Mouse (Mus musculus): ENCODE measurements around the gene Ccdc163. TPM values are rescaled to one million over a fixed set of nuclear protein-coding genes. Genes with fewer than 3 reads are reported as not detected.

Ccdc163 gene
- total and polyA plus RNA-seq, 3 experiments = 15.3 to 27.9 (median 18.1) TPM

DNA sequence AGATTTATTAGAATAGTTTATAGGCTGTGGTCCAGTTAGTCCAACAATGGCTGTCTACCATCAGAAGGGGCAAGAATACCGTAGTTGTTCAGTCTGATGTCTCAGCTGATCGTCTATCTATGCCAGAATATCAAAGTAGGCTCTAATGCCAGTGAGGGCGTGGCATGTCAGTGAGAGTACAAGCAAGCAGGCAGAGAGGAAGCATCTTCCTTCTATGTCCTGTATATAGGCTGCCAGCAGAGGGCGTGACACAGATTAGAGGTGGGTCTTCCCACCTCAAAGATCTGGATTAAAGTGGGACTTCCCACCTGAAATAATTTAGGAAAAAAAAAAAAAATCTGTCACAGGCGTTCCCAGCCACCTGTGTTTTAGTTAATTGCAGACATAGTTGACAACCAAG is 91.6 kb downstream of the Ccdc163 start:
- Histone ChIP-seq H3K9ac (ENCODE audit: insufficient read depth, low read depth) (no peak overlapping the region), H3K36me3 (replicated peaks in 1 of 2; ENCODE audit: control insufficient read depth in 1 of 2, insufficient read depth in 1 of 2, low read length in 1 of 2) (peaks cover 28 to 51% of the 10 kb centered on the region in 2 experiments), H3K9me3 (replicated peaks; ENCODE audit: low read length) (no peaks in the 10 kb centered on the region), H3K4me1 (ENCODE audit: control insufficient read depth in 1 of 2, insufficient read depth in 2 of 2) (no peaks in the 10 kb centered on the region), H3K4me2 (ENCODE audit: insufficient read depth, low read depth, poor library complexity, severe bottlenecking) (no peak overlapping the region), H3K27me3 (replicated peaks) (no peaks in the 10 kb centered on the region), H3K79me2 (replicated peaks; ENCODE audit: control insufficient read depth, extremely low read depth, insufficient read depth, poor library complexity, severe bottlenecking) (no peaks in the 10 kb centered on the region), H3K27ac (ENCODE audit: insufficient read depth, low read depth) (no peak overlapping the region), H3K4me3 (replicated peaks in 1 of 3; ENCODE audit: low read depth in 2 of 3, low read length in 2 of 3, poor library complexity in 1 of 3) (no peak overlapping the region)
- no peak for DNase-seq (ENCODE audit: extremely low read depth)
- TF ChIP-seq GABPA (IDR thresholded peaks at IDR 0.05; ENCODE audit: insufficient replicate concordance, low read depth, low read length) = no peak
- TF ChIP-seq EP300 (IDR thresholded peaks at IDR 0.05; ENCODE audit: low read length) = no peak
- no peak for TF ChIP-seq SIN3A (IDR thresholded peaks at IDR 0.05; ENCODE audit: low read length)
- no peak for TF ChIP-seq ETS1 (conservative IDR thresholded peaks at IDR 0.05; ENCODE audit: low read depth, low read length)
- TF ChIP-seq MAZ (IDR thresholded peaks at IDR 0.05; ENCODE audit: low read depth, low read length) = no peak
- peak; percentile 39 for TF ChIP-seq SMC3 (IDR thresholded peaks at IDR 0.05; ENCODE audit: low read depth, low read length)
- peak; percentile 41 to 60 for TF ChIP-seq CTCF (conservative IDR thresholded peaks at IDR 0.05 in 1 of 2, IDR thresholded peaks at IDR 0.05 in 1 of 2; ENCODE audit: low read depth in 2 of 2, low read length in 2 of 2)
- no peak for TF ChIP-seq TBP (conservative IDR thresholded peaks at IDR 0.05; ENCODE audit: low read depth, low read length)
- dilution Hi-C loops (cut with MboI; ENCODE audit: extremely low pct_ligation_motif_present, extremely low pct_unique_long_range_greater_than_20kb, low sequenced_read_pairs) = no loop called here
- in situ Hi-C loops (cut with MboI; ENCODE audit: low pct_ligation_motif_present, low pct_unique_long_range_greater_than_20kb, low sequenced_read_pairs) = loop anchor here (25.0 kb wide), 1 partner anchor 638 kb away; the partner anchor contains the start of genes 1700042G07Rik, Gm49337, Lurap1 and Tspan1

Other genes starting within 250 kb of the Ccdc163 start
- 10.0 and 11.1 TPM in 2 replicates for gene Mast2, start 244.3 kb upstream of the Ccdc163 start, total RNA-seq (2012; rRNA removed)
- gene Mast2, start 244.3 kb upstream of the Ccdc163 start, total RNA-seq (2014; rRNA removed) = 2.5 and 4.2 TPM in 2 replicates
- gene Mast2, start 244.3 kb upstream of the Ccdc163 start, polyA plus RNA-seq (2012; ENCODE audit: insufficient read length, low read depth) = 16.3 and 21.4 TPM in 2 replicates
- 16.8 and 17.3 TPM in 2 replicates for gene Ipp, start 201.0 kb upstream of the Ccdc163 start, total RNA-seq (2012; rRNA removed)
- gene Ipp, start 201.0 kb upstream of the Ccdc163 start, total RNA-seq (2014; rRNA removed) = 14.4 and 15.9 TPM in 2 replicates
- gene Ipp, start 201.0 kb upstream of the Ccdc163 start, polyA plus RNA-seq (2012; ENCODE audit: insufficient read length, low read depth) = 20.8 and 24.7 TPM in 2 replicates
- gene Tmem69, start 152.6 kb upstream of the Ccdc163 start, total RNA-seq (2012; rRNA removed) = 5.3 and 8.1 TPM in 2 replicates
- 28.6 and 29.2 TPM in 2 replicates for gene Tmem69, start 152.6 kb upstream of the Ccdc163 start, total RNA-seq (2014; rRNA removed)
- gene Tmem69, start 152.6 kb upstream of the Ccdc163 start, polyA plus RNA-seq (2012; ENCODE audit: insufficient read length, low read depth) = 21.6 and 22.3 TPM in 2 replicates
- 31.3 and 34.2 TPM in 2 replicates for gene Gpbp1l1, start 150.9 kb upstream of the Ccdc163 start, total RNA-seq (2012; rRNA removed)
- gene Gpbp1l1, start 150.9 kb upstream of the Ccdc163 start, total RNA-seq (2014; rRNA removed) = 39.1 and 60.2 TPM in 2 replicates
- gene Gpbp1l1, start 150.9 kb upstream of the Ccdc163 start, polyA plus RNA-seq (2012; ENCODE audit: insufficient read length, low read depth) = 28.4 and 34.7 TPM in 2 replicates
- gene Ccdc17, start 111.9 kb upstream of the Ccdc163 start, total RNA-seq (2012; rRNA removed) = 2.5 and 2.6 TPM in 2 replicates
- 2.9 and 3.5 TPM in 2 replicates for gene Ccdc17, start 111.9 kb upstream of the Ccdc163 start, total RNA-seq (2014; rRNA removed)
- 3.4 and 4.0 TPM in 2 replicates for gene Ccdc17, start 111.9 kb upstream of the Ccdc163 start, polyA plus RNA-seq (2012; ENCODE audit: insufficient read length, low read depth)
- 139 and 186 TPM in 2 replicates for gene Nasp, start 80.6 kb upstream of the Ccdc163 start, total RNA-seq (2012; rRNA removed)
- gene Nasp, start 80.6 kb upstream of the Ccdc163 start, total RNA-seq (2014; rRNA removed) = 308 and 390 TPM in 2 replicates
- gene Nasp, start 80.6 kb upstream of the Ccdc163 start, polyA plus RNA-seq (2012; ENCODE audit: insufficient read length, low read depth) = 347 and 399 TPM in 2 replicates
- 347 and 373 TPM in 2 replicates for gene Akr1a1, start 56.8 kb upstream of the Ccdc163 start, total RNA-seq (2012; rRNA removed)
- gene Akr1a1, start 56.8 kb upstream of the Ccdc163 start, total RNA-seq (2014; rRNA removed) = 517 and 533 TPM in 2 replicates
- 450 and 470 TPM in 2 replicates for gene Akr1a1, start 56.8 kb upstream of the Ccdc163 start, polyA plus RNA-seq (2012; ENCODE audit: insufficient read length, low read depth)
- gene Prdx1, start 23.0 kb upstream of the Ccdc163 start, total RNA-seq (2012; rRNA removed) = 269 and 378 TPM in 2 replicates
- 1,274 and 1,469 TPM in 2 replicates for gene Prdx1, start 23.0 kb upstream of the Ccdc163 start, total RNA-seq (2014; rRNA removed)
- gene Prdx1, start 23.0 kb upstream of the Ccdc163 start, polyA plus RNA-seq (2012; ENCODE audit: insufficient read length, low read depth) = 934 and 1,078 TPM in 2 replicates
- gene Mmachc, start 103 bp upstream of the Ccdc163 start, total RNA-seq (2012; rRNA removed) = 10.0 and 10.5 TPM in 2 replicates
- 28.2 and 32.1 TPM in 2 replicates for gene Mmachc, start 103 bp upstream of the Ccdc163 start, total RNA-seq (2014; rRNA removed)
- gene Mmachc, start 103 bp upstream of the Ccdc163 start, polyA plus RNA-seq (2012; ENCODE audit: insufficient read length, low read depth) = 15.4 and 15.5 TPM in 2 replicates
- gene Tesk2, start 12.4 kb downstream of the Ccdc163 start, total RNA-seq (2012; rRNA removed) = 5.6 and 7.0 TPM in 2 replicates
- gene Tesk2, start 12.4 kb downstream of the Ccdc163 start, total RNA-seq (2014; rRNA removed) = 5.4 and 5.8 TPM in 2 replicates
- 3.5 and 4.8 TPM in 2 replicates for gene Tesk2, start 12.4 kb downstream of the Ccdc163 start, polyA plus RNA-seq (2012; ENCODE audit: insufficient read length, low read depth)
- gene Toe1, start 99.1 kb downstream of the Ccdc163 start, total RNA-seq (2012; rRNA removed) = 31.3 and 39.0 TPM in 2 replicates
- gene Toe1, start 99.1 kb downstream of the Ccdc163 start, total RNA-seq (2014; rRNA removed) = 45.2 and 47.8 TPM in 2 replicates
- gene Toe1, start 99.1 kb downstream of the Ccdc163 start, polyA plus RNA-seq (2012; ENCODE audit: insufficient read length, low read depth) = 37.0 and 40.3 TPM in 2 replicates
- 11.2 and 12.1 TPM in 2 replicates for gene Mutyh, start 99.2 kb downstream of the Ccdc163 start, total RNA-seq (2012; rRNA removed)
- gene Mutyh, start 99.2 kb downstream of the Ccdc163 start, total RNA-seq (2014; rRNA removed) = 12.5 and 15.7 TPM in 2 replicates
- 10.5 and 13.1 TPM in 2 replicates for gene Mutyh, start 99.2 kb downstream of the Ccdc163 start, polyA plus RNA-seq (2012; ENCODE audit: insufficient read length, low read depth)
- 1.2 and 1.6 TPM in 2 replicates for gene Hpdl, start 113.2 kb downstream of the Ccdc163 start, total RNA-seq (2012; rRNA removed)
- gene Hpdl, start 113.2 kb downstream of the Ccdc163 start, total RNA-seq (2014; rRNA removed) = 0.20 and 0.31 TPM in 2 replicates
- gene Hpdl, start 113.2 kb downstream of the Ccdc163 start, polyA plus RNA-seq (2012; ENCODE audit: insufficient read length, low read depth) = 0.59 and 0.67 TPM in 2 replicates
- 0.92 and 1.1 TPM in 2 replicates for gene Zswim5, start 168.9 kb downstream of the Ccdc163 start, total RNA-seq (2012; rRNA removed)
- 1.0 and 1.2 TPM in 2 replicates for gene Zswim5, start 168.9 kb downstream of the Ccdc163 start, total RNA-seq (2014; rRNA removed)
- gene Zswim5, start 168.9 kb downstream of the Ccdc163 start, polyA plus RNA-seq (2012; ENCODE audit: insufficient read length, low read depth) = 0.98 and 1.2 TPM in 2 replicates